Mouse (Mus musculus) ES-E14 (cell line): Measurements from ENCODE around the gene Gm10197.

ENCODE experiments used
- HCFC1 ChIP-seq: IDR thresholded peaks from 2 replicates; pipeline ENCODE4 v1.6.1; 2012; ENCODE audit warnings: low read length, inconsistent platforms, borderline replicate concordance; ENCODE audit not compliant: insufficient read depth
- MAFK ChIP-seq: IDR thresholded peaks from 2 replicates; pipeline ENCODE4 v1.6.1; 2014; ENCODE audit warnings: mild to moderate bottlenecking, low read depth, low read length, inconsistent platforms; ENCODE audit not compliant: insufficient read depth
- ZC3H11A ChIP-seq: IDR thresholded peaks from 2 replicates; pipeline ENCODE4 v1.6.1; 2012; ENCODE audit warnings: low read depth, mild to moderate bottlenecking, inconsistent platforms, low read length, borderline replicate concordance
- ZNF384 ChIP-seq: IDR thresholded peaks from 2 replicates; pipeline ENCODE4 v1.6.1; 2012; ENCODE audit warnings: low read depth, low read length, inconsistent platforms

DNA sequence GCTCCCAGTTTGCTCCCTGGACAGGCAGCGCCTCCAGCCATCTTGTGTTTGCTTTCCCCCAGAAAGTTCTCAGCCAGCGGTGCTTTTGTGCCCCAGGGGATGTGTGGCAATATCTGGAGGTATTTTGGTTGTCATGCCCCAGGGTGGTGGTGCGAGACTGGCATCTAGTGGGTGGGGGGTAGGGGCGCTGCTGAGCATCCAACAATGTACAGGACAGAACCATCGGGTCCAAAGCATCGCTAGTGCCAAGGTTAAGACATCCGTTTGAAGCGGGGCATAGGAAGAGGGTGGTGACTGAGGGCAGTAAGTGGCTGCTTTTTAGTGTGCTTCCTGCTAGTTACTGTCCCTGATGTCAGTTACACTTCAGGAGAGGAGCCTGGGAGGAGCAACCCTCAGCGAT lies 43.5 kb downstream of the Gm10197 start:
- TF ChIP-seq ZNF384 (no peak), ZC3H11A (no peak), HCFC1 (no peak), MAFK (no peak)
